Mouse (Mus musculus): ENCODE data around the gene Wipf3. TPM values are rescaled to one million over a fixed set of nuclear protein-coding genes. Genes with fewer than 3 reads are reported as not detected.

The Wipf3 gene
- total RNA-seq, 2 experiments from 2014 or later: 29.9 to 42.3 TPM

GRCm38 (mm10) chr6:54430221-54430620, 818 bp downstream of the Wipf3 start:
- no peak for DNase-seq (ENCODE audit: low spot score)
- intact Hi-C loops (cut with DNase I): no loop called here

- intact Hi-C loops (cut with DNase I): no loop called here
- DNase-seq (ENCODE audit: low spot score): no peak
Observed at GRCm38 (mm10) chr6:54431761-54432160, 2.4 kb downstream of the Wipf3 start.

DNA sequence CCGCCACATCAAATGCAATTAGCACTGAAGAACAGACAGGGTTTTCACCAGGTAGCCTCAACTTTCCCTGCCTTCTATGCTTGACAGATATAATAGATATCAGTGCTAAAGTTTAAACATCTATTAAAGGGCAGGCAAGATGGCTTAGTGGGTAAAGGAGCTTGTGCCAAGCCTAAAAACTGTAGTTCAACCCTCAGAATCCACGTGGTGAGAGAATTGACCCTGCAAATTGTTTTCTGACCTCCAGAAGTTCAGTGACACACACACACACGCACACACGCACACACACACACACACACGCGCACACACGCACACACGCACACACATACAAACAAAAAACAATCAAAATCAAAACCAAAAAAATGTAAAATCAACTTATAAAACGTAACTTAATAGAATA, 2.8 kb downstream of the Wipf3 start:
- intact Hi-C loops (cut with DNase I): no loop called here

GRCm38 (mm10) chr6:54432806-54433545, 3.6 kb downstream of the Wipf3 start:
- intact Hi-C loops (cut with DNase I): no loop called here
- no peak for DNase-seq (ENCODE audit: low spot score)

More for the DNA sequence above, 2.8 kb downstream of the Wipf3 start:
- no peak for DNase-seq (ENCODE audit: low spot score)

DNA sequence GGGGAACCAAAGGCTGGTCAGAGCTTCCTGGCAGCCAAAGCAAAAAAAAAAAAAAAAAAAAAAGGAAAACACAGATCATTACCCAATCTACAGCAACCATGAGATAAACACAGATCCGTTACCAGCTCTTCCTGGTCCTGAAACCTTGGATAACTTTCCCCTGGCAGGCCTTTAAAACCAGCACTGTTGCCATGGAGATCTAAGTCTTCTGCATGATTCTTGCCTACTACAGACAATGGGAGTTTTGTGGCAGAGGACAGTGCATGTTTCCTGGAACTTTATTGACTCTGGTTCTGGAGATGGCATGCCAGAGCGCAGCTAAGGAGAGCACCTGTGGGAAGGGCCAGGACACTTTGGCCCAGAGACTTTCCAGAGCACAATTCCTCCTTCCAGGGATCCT, 4.8 kb downstream of the Wipf3 start:
- intact Hi-C loops (cut with DNase I): no loop called here
- no peak for DNase-seq (ENCODE audit: low spot score)

DNA sequence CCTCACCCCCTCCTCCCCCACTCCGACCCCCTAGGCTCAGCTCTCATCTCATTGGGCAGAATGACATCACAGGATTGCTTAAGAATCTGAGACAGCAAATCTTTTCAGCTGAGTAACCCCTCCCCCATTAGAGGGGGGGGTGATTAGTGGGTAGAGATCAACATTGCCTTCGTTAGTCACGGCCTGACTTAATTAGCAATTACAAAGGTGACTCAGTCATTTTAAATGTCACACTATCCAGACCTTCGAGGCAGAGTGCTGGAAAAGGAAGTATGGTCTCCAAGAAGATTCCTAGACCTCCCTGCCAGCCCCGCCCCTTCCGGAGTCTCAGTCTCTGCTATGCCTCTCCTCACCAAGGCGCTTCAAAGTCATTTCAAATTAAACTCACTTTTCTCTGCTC, 6.3 kb downstream of the Wipf3 start:
- intact Hi-C loops (cut with DNase I): no loop called here
- DNase-seq (ENCODE audit: low spot score): no peak

DNA sequence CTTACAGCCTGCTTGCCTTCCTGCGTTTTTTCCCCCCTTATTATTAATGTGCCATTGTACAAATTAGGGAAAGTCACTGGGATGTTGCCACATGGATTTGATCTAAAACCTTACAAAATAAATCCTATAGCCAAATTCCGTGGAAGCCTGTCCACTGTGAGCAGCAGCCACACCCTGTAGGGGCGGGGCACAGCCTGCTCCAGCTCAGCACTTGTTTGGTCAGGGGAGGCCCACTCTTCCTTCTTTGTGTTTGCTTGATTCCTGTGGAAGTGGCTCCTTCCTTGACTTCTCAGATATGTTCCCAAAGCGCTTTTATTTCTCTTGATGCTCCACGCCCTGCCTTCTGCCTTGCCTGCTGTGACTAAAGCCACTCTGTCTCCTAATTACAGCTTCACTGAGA, 6.9 kb downstream of the Wipf3 start:
- no peak for DNase-seq (ENCODE audit: low spot score)
- intact Hi-C loops (cut with DNase I): no loop called here

GRCm38 (mm10) chr6:54438510-54438909, 9.1 kb downstream of the Wipf3 start:
- intact Hi-C loops (cut with DNase I): no loop called here
- DNase-seq (ENCODE audit: low spot score): no peak

GRCm38 (mm10) chr6:54440658-54441057, 11.3 kb downstream of the Wipf3 start:
- intact Hi-C loops (cut with DNase I): no loop called here
- DNase-seq (ENCODE audit: low spot score): no peak

- DNase-seq (ENCODE audit: low spot score): no peak
- intact Hi-C loops (cut with DNase I): no loop called here
Observed at GRCm38 (mm10) chr6:54443657-54444056, 14.3 kb downstream of the Wipf3 start.

GRCm38 (mm10) chr6:54444086-54444485, 14.7 kb downstream of the Wipf3 start:
- DNase-seq (ENCODE audit: low spot score): no peak
- intact Hi-C loops (cut with DNase I): no loop called here

DNA sequence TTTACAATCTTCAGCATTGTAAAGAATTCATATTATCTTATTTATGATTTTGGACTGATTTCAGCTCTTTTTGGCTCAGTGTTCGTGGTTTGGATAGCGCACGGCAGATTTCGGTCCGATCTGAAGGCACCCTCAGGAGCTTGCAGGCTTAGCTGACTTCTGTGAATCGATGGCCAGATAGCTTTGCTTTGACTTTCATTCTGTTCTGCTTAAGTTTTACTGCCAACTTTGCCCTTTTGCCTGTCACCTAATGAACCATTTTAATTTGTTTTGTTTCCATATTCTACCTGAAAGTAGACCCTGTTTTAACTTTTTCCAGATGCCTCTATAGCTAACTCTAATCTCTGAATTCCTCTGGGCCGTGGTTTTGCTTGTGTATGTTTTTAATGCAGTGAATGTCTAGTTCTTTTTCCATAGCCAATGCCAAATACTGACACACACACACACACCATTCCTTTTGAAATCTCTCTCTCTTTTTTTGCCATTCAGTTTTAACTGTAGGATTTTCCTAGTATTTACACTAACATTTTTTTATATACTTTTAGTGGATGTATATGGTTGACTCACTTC, 15.9 kb downstream of the Wipf3 start:
- intact Hi-C loops (cut with DNase I): no loop called here
- DNase-seq (ENCODE audit: low spot score): no peak

DNA sequence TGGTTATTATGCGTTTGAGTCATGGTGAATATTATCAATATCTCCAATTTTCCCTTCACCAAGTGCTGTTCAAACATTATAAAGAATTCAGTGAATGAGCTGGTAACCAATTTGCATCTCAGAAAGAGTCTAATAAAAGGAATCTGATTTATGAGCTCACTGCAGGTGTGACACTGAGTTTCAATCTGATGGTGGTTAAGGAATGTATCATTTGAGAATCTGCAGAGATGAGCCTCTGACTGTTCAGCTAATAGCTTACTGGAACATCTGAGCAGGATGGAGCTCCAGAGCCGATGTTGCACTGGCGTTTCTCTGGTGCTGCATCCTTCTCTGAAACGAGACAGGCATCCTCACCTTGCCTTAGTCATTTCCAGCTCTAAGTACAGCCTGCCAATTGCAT, 17.9 kb downstream of the Wipf3 start:
- no peak for DNase-seq (ENCODE audit: low spot score)
- intact Hi-C loops (cut with DNase I): no loop called here

DNA sequence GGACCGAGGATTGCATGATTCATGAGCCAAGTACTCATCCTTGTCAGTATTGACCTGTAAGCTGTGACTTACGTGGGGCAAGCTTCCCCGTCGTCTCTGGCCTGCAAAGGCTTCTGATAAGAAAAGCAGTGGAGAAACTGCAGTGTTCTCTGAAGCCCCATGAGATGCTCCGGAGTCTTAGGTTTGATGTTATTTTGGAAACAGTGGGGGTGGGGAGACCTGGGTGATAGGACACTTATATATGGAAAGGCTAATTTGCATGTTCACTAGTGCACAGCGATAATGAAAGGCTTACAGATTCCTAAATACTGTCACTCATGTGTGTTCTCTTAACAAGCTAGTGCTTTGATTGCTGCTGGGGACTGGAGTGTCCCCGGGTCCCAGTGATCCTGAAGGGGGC, 30.3 kb downstream of the Wipf3 start:
- intact Hi-C loops (cut with DNase I): no loop called here

GRCm38 (mm10) chr6:54460172-54460914, 30.9 kb downstream of the Wipf3 start:
- no peak for DNase-seq (ENCODE audit: low spot score)
- intact Hi-C loops (cut with DNase I): no loop called here

More for the DNA sequence above, 30.3 kb downstream of the Wipf3 start:
- DNase-seq (ENCODE audit: low spot score): no peak

GRCm38 (mm10) chr6:54460915-54461671, 31.7 kb downstream of the Wipf3 start:
- intact Hi-C loops (cut with DNase I): no loop called here
- DNase-seq (ENCODE audit: low spot score): peak; percentile 26

GRCm38 (mm10) chr6:54462766-54463165, 33.4 kb downstream of the Wipf3 start:
- intact Hi-C loops (cut with DNase I): no loop called here
- no peak for DNase-seq (ENCODE audit: low spot score)

DNA sequence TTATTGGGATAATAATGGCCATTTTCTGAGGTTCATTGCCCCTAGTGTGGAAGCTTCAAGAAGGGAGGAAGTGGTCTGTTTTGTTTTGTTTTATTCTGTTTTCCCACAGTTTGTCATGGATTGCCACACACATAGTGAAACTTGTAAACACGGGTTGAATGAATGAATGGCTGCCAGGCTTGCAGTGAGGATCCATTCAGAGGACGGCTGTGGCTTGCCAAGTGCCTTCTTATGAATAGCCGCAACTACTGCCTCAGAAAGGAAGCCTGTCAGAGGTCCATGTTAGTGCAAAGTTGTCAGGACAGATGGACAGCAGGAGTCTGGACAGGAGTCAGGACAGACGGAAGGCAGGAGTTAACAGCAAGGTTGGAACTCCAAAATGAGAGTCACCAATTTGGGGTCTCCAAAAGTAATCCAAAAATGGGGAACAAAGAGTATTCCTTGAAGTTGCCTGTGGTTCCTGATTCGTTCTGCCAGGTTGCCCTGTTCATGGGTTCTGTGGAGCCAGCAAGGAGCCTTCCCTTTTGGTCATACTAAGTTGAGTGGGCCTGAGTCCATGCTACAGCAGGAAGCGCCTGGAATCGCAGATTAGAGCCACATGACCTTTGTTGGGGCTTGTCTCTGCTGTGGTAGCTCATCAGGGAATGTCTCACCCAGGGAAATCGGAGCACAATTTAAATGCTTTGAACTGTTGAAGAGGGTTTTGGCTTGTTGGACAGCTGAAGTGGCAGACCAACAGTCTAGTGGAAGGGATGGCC, 34.5 kb downstream of the Wipf3 start:
- intact Hi-C loops (cut with DNase I): no loop called here
- DNase-seq (ENCODE audit: low spot score): no peak

DNA sequence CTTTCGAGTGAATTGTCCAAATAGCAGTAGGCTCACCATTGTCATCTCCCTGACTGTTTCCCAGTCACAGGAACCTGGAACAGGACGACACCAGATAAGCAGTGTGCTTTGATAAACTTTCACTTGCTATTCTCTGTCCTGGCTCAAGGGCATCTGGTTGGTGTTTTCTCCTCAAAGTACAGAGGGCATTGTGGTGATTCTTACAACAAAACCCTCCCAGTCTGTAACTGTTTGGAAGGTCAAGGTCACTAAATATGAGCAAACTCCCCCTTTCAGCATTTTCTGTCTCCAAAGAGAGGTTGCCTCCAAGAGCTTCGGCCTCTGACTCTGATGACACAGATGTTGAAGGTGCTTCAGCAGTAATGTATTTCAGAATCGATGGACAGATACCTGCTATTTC, 35.5 kb downstream of the Wipf3 start:
- DNase-seq (ENCODE audit: low spot score): no peak
- intact Hi-C loops (cut with DNase I): no loop called here

GRCm38 (mm10) chr6:54467371-54467770, 38.0 kb downstream of the Wipf3 start:
- intact Hi-C loops (cut with DNase I): no loop called here
- DNase-seq (ENCODE audit: low spot score): no peak

All from heart, postnatal 25 days (tissue).